Mouse (Mus musculus) intestine, postnatal 0 days (tissue): ENCODE measurements around the gene Ybx3. TPM values are rescaled to one million over a fixed set of nuclear protein-coding genes. Genes with fewer than 3 reads are reported as not detected.
A peak's percentile ranks its signal among the peaks of the same experiment; 100 is the strongest.

Experiments
- ATAC-seq: fragments of 200-750 bp; cut with Nextera tagmentation; 2 replicates; pipeline ENCODE4 v1.8.0; 2017; ENCODE audit warnings: mild to moderate bottlenecking, moderate TSS enrichment, moderate library complexity
- H3K27ac ChIP-seq: fragments of 300-500 bp; sonication (generic); 2 replicates; pipeline ENCODE4 v1.5.1; 2014; ENCODE audit warnings: mild to moderate bottlenecking, low read depth, low read length, moderate library complexity
- H3K27me3 ChIP-seq: fragments of 300-500 bp; sonication (generic); replicated peaks from 2 replicates; pipeline ENCODE4 v1.6.1; 2014; ENCODE audit warnings: low read length, mixed read lengths; ENCODE audit not compliant: control insufficient read depth, insufficient read depth
- H3K36me3 ChIP-seq: fragments of 300-500 bp; sonication (generic); 2 replicates; pipeline ENCODE4 v1.6.1; 2014; ENCODE audit warnings: mild to moderate bottlenecking, moderate library complexity; ENCODE audit not compliant: control insufficient read depth, insufficient read depth
- H3K4me1 ChIP-seq: fragments of 300-500 bp; sonication (generic); replicated peaks from 2 replicates; pipeline ENCODE4 v1.6.1; 2014; ENCODE audit warnings: antibody characterized with exemption, low read length, mixed read lengths; ENCODE audit not compliant: control insufficient read depth, insufficient read depth
- H3K4me2 ChIP-seq: fragments of 300-500 bp; sonication (generic); replicated peaks from 2 replicates; pipeline ENCODE4 v1.6.1; 2014; ENCODE audit warnings: low read depth, mild to moderate bottlenecking, moderate library complexity
- H3K4me3 ChIP-seq: fragments of 300-500 bp; sonication (generic); 2 replicates; pipeline ENCODE4 v1.5.1; 2014; ENCODE audit warnings: low read depth, low read length
- H3K9ac ChIP-seq: fragments of 300-500 bp; sonication (generic); 2 replicates; pipeline ENCODE4 v1.6.1; 2014; ENCODE audit warnings: mild to moderate bottlenecking, low read depth, low read length
- H3K9me3 ChIP-seq: fragments of 300-500 bp; sonication (generic); 2 replicates; pipeline ENCODE4 v1.6.1; 2016; ENCODE audit warnings: mixed run types; ENCODE audit not compliant: control insufficient read depth
- CTCF ChIP-seq: sonication (generic); IDR thresholded peaks from 2 replicates; pipeline ENCODE4 v1.5.1; 2016; ENCODE audit warnings: low read depth, mild to moderate bottlenecking, control low read depth, antibody characterized with exemption, moderate library complexity
- WGBS: fragments of 180-500 bp; shearing (Covaris S2); extraction: QIAGEN DNeasy Blood & Tissue Kit; methylation state at CpG from one replicate; pipeline ENCODE4 v1.1.7; 2014; 5-methylcytosine and 5-hydroxymethylcytosine counted together
- polyA plus RNA-seq: library from polyadenylated mRNA; unstranded; fragments of >200 nt; fragmentation: Nextera tagmentation; extraction: Ambion mirVana; gene quantifications from 2 replicates; pipeline ENCODE4 v1.2.1, GENCODE M21; 2015

Gene Ybx3
- 33.9 and 39.9 TPM in 2 replicates for polyA plus RNA-seq

DNA sequence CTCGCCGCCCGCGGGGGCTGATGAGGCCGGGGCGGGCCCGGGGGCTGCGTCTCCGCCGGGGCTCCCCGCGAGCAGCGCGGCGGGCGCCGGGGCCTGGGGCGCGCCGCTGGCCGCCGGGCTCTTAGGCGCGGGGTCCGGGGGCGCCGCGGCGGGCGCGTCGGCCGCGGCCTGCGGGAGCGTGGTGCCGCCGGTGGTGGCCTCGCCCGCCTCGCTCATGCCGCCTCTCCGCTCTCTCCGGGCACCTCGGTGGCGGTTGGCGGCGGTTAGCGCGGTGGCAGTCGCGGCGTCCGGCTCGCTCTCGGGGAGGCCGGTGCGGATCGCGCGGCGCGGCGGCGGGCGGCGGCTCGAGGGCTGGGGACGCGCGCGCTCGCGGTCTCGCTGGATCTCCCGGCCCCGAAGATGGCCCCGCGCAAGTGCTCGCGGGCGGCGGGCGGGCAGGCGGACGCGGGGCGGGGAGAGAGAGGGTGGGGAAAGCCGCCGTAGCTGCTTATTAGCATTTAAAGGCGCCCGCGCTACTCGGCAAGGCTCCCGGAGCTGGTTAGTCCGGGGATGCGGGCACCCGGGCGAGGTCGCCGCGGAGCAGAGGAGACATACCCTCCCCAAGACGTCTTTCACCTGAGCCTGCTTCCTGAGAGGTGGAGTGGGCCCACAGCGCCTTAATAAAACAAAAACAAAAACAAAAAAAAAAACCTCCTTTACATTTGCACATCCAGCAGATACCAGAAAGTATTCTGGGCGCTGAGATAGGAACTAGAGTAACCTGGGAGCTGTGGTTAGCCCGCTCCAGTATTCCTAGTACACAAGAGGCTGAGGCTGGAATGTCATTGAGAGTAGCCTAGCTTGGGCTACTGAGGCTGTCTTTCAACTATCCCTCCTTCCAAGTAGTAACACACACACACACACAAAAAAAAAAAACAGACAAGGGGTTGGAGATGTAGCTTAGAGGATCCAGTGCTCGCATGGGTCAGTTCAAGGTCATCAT is at the start of gene Ybx3:
Gene Ybx3, minus strand, starts transcription at position 437 of the 982 bp plus-strand sequence.
- Histone ChIP-seq H3K4me2 (peak within 1 kb of the TSS; percentile 95), H3K27me3 (no peaks in the 10 kb centered on the region), H3K4me3 (peak within 1 kb of the TSS; percentile 78), H3K27ac (peak within 1 kb of the TSS; percentile 91), H3K36me3 (no peaks in the 10 kb centered on the region), H3K9me3 (no peaks in the 10 kb centered on the region), H3K4me1 (no peaks in the 10 kb centered on the region; the same call in 1 of the 2 replicates), H3K9ac (peak within 1 kb of the TSS; percentile 83)
- peak; percentile 90 for ATAC-seq
- under 1% methylated on average over 90 of the region's 107 CpGs for WGBS
- no peak for TF ChIP-seq CTCF

DNA sequence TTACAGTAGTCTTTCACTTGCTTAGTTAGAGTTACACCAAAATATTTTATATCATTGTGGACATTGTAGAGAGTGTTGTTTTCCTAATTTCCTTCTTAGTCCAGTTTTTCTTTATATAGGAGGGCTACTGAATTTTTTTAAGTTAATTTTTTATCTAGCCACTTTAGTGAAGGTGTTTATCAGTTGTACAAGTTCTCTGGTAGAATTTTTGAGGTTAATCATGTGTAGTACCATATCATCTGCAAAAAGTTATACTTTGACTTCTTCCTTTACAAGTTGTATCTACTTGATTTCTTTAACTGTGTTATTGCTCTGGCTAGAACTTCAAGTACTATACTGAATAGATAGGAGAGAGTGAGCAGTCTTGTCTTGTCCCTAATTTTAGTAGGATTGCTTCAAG is 48.4 kb upstream of the Ybx3 start:
- Histone ChIP-seq H3K9me3 (no peaks in the 10 kb centered on the region), H3K4me1 (no peaks in the 10 kb centered on the region), H3K4me3 (no peak overlapping the region), H3K27ac (no peak overlapping the region), H3K4me2 (no peak overlapping the region), H3K36me3 (no peaks in the 10 kb centered on the region), H3K9ac (no peak overlapping the region), H3K27me3 (no peaks in the 10 kb centered on the region)
- no peak for TF ChIP-seq CTCF
- ATAC-seq = no peak

DNA sequence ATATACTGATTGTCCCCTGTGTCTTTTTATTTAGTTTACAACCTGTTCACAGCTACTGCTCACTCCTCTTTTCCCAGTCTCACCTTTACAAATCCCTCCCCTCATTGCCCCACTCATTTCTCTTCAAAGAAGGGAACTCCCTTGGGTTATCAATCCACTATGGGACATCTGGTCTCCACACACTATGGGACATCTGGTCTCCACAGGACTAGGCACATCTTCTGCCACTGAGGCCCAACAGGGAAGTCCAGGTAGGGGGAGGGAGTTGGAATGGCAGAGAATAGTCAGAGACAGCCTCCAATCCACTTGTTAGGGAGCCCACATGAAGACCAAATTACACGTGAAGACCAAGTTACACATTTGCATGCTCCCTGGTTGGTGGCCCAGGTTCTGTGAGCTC is 45.8 kb upstream of the Ybx3 start:
- 67% methylated on average over 1 of the region's 1 CpGs for WGBS
- H3K4me3 ChIP-seq = peak overlapping the region; percentile 37
- peak overlapping the region; percentile 69; the same call in 1 of the 2 replicates for H3K4me2 ChIP-seq
- H3K4me1 ChIP-seq = no peaks in the 10 kb centered on the region
- no peak overlapping the region for H3K9ac ChIP-seq
- no peaks in the 10 kb centered on the region for H3K36me3 ChIP-seq
- TF ChIP-seq CTCF = no peak
- H3K27me3 ChIP-seq = no peaks in the 10 kb centered on the region
- no peak for ATAC-seq
- H3K9me3 ChIP-seq = no peaks in the 10 kb centered on the region
- no peak overlapping the region for H3K27ac ChIP-seq

DNA sequence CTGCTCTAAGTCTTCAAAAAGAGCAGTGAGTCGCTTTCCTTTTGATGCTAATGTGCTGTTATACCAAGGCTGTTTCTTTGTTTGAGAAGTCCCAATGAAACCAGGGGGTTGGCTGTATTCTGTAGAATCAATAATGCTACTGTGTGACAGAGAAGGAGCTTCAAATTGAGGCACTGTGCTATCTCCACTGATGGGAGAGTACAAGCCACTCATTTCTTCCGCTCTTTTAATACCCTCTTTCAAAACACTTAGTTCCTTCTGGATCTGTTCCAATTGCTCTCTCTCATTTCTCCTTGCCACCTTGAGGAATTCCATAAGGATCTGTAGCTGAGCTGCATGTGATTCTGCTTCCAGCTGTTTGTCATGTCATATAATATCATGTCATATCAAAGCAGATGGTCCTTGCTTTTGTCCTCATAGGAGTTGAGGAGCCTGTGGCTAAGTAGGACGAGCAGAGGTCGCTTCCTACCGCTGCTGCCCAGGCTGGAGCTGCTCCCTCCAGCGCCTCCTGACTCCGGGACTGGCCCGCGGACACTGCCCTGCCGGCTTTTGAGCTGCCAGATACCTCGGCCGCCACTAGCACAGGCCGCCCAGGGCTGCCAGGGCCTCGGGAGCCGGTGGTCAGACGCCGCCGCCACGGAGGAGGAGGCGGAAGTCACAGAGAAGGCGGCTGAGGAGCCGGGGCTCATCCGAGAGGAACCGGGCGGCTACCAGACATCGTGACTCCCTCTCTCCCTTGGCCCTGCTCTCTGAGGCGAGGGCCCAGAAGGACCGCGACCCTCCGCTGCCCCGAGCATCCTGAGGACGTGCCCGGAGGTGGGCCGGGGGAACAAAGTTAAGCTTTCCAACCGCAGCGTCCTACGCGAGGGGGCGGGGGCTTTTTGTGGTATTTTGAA is 45.1 kb upstream of the Ybx3 start:
- Histone ChIP-seq H3K9ac (peak overlapping the region; percentile 28; the same call in 1 of the 2 replicates), H3K4me3 (peak overlapping the region; percentile 37), H3K27ac (no peak overlapping the region), H3K36me3 (no peaks in the 10 kb centered on the region), H3K4me1 (no peaks in the 10 kb centered on the region), H3K27me3 (no peaks in the 10 kb centered on the region), H3K9me3 (no peaks in the 10 kb centered on the region), H3K4me2 (peak overlapping the region; percentile 69)
- TF ChIP-seq CTCF = no peak
- ATAC-seq = no peak
- WGBS = 11% methylated on average over 38 of the region's 39 CpGs

DNA sequence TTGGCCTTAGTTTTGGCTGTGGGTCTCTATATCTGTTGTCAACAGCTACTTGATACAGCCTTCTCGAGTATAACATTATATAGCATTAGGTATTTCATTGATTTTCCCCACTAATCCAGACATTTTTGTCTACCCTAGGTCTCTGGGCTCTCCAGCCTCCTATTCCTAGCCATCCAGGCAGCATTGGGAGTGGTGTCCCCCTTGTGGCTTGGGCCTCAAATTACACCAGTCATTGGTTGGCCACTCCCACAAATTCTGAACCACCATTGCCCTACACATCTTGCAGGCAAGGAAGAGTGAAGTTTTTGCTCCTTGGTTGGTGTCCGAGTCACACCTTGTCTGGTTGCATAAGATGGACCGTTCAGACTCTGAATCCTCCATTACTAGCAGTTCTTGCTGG is 33.3 kb upstream of the Ybx3 start:
- ATAC-seq = no peak
- TF ChIP-seq CTCF = peak; percentile 77
- Histone ChIP-seq H3K27ac (no peak overlapping the region), H3K9me3 (no peaks in the 10 kb centered on the region), H3K36me3 (no peaks in the 10 kb centered on the region), H3K27me3 (no peaks in the 10 kb centered on the region), H3K4me3 (no peak overlapping the region), H3K4me2 (no peak overlapping the region), H3K9ac (no peak overlapping the region), H3K4me1 (no peaks in the 10 kb centered on the region)
- WGBS = 68% methylated on average over 3 of the region's 3 CpGs

DNA sequence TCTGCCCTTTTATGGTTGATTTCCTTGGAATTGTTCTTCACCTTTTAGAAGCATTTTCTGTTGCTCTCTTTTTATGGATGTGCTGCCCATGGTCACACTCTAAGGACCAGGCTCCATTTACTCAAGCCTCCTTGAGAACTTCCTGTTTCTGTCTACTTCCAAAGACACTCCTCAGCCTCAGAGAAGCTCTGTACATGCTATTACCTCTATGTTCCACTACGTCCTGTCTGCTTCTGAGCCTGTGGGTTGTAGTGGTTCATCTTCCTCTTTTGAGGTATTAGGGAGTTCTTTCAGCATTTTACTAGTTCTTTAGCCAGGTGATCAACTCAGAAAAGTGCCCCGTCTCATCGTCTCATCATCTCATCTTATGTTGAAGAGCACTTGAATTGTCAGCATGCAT is 31.3 kb upstream of the Ybx3 start:
- H3K36me3 ChIP-seq = no peaks in the 10 kb centered on the region
- ATAC-seq = no peak
- H3K4me3 ChIP-seq = no peak overlapping the region
- 84% methylated on average over 3 of the region's 3 CpGs for WGBS
- H3K9me3 ChIP-seq = no peaks in the 10 kb centered on the region
- H3K4me2 ChIP-seq = no peak overlapping the region
- TF ChIP-seq CTCF = no peak
- H3K4me1 ChIP-seq = no peaks in the 10 kb centered on the region
- H3K27ac ChIP-seq = no peak overlapping the region
- no peaks in the 10 kb centered on the region for H3K27me3 ChIP-seq
- H3K9ac ChIP-seq = no peak overlapping the region
